Mouse (Mus musculus): ENCODE results near the gene Gfpt2.

DNA sequence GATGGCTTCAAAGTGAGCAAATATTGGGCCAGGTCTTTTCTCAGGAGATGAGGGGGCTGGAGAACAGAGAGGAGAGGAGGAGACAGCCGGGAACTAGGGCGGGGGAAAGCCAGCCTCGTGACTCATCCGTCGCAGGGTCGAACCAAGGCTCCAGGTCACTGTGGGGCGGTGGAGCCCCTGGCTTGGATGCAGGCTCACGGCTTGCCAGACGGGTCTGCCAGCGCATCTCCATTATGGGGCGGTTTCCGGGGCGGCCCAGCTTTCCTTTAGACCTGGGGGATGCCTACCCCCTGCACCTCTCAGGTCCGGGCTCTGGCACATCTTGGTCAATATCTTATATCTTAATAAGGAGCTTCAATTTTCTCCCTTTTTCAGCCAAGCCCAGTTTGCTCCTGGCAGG, 847 bp upstream of the Gfpt2 start:
- TF ChIP-seq POLR2A (IDR thresholded peaks at IDR 0.05; ENCODE audit: low read depth, low read length) (no peak), CTCF (IDR thresholded peaks at IDR 0.05; ENCODE audit: extremely low read depth, insufficient read length, insufficient replicate concordance, low read depth, low read length) (no peak)

Data from small intestine, adult 2 months (tissue).